Mouse (Mus musculus): ENCODE measurements around the gene Mfn1. TPM values are rescaled to one million over a fixed set of nuclear protein-coding genes. Genes with fewer than 3 reads are reported as not detected.

Mfn1 gene
- total RNA-seq, 2 experiments from 2014 or later, result 432 to 477 TPM

DNA sequence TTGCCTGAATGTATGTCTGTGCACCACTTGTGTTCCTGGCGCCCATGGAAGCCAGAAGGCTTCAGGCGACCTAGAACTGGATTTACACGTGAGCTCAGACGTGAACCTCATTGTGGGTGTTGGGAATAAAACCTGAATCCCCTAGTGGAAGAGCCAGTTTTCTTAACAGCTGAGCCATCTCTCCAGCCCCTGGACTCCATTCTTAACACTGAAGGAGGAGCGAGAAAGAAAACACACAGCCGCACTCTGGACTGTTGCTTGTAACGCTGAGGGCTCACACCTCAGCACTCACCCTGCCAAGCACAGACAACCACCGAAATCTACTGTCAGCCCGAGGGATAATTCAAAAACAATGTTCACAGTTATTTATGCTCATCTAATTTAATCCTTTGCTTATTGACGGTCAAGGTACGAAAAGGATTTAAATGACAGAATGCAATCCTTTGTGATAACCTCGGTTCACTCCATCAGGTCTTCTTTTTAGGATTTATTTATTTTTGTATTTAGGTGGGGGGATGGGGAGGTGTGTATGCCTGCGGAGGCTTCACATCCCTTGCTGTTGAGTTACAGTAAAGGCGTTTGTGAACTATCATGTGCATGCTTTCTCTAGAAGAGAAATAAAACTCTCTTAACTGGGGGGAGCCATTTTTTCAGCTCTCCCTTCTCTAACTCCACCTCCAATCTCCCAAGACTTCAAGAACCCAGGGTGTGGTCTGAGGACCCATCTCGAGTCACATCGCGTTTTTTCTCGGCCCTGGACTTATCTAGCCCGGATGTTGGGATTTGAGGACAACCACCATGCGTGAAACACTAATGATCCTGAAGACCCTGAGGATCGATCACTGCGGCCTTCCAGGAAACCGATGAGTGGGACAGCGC, 19.5 kb upstream of the Mfn1 start, which contains the start of gene Zfp639:
Gene Zfp639 (plus strand): TSS at position 764 of the 879 bp plus-strand sequence.
- no peak for DNase-seq
- intact Hi-C loops (cut with DNase I), result loop anchor here (2.0 to 10.0 kb wide), 5 partner anchors 19 to 715 kb away; partner anchors contain the start of genes Mfn1 and Pik3ca

DNA sequence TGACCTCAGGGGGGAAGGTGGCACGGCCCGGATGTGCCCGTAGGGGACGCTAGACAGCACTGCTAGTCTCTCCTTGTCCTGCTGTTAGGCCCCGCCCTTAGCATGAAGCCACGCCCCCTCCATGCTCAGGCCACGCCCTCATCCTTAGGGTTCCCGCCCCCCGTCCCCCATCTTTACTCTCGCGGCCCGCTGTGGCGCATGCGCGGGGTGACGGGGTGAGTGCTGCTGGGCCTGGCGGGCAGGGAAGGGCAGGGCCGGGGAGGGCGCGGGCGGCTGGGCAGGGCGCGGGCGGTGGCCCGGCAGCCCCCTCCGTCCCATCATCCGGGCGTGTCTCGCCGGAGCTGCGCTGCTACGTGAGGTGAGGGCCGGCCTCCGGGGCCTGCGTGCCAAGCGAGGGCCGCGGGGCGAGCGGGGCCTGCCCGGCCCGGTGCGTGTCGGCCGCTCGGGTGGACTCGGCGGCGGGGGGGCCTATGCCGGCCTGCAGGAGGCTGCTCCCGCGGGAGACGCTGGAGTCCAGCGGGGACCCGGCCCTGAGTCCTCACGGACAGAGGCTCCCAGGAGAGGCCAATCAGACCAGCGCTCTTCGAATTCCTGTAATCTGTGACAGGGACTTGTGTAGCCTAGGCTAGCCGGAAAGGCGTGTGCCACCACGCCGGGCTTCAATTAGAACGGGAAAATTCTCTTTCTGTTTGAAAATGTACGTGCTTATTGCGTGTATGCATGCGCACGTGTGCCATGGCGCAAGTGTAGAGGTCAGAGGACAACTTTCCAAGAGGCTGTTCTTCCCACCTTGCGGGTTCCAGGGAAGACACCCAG, 18.7 kb upstream of the Mfn1 start:
- intact Hi-C loops (cut with DNase I), result loop anchor here (2.0 kb wide), 1 partner anchor 18 kb away; the partner anchor contains the start of gene Mfn1
- DNase-seq, result peak; percentile 97 to 98

DNA sequence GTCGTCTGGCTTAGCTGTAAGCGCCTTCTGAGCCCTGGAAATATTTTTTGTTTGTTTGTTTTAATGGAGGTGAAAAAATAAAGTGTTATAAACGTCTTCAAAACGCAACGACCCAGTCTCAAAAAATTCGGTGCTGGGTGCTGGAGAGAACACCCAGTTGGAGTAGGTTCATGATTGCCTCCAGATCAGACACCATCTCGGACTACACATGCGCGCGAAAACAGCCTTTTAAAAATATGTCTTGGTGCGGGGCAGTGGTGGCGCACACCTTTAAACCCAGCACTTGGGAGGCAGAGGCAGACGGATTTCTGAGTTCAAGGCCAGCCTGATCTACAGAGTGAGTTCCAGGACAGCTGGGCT, 18.1 kb upstream of the Mfn1 start:
- DNase-seq, result no peak

DNA sequence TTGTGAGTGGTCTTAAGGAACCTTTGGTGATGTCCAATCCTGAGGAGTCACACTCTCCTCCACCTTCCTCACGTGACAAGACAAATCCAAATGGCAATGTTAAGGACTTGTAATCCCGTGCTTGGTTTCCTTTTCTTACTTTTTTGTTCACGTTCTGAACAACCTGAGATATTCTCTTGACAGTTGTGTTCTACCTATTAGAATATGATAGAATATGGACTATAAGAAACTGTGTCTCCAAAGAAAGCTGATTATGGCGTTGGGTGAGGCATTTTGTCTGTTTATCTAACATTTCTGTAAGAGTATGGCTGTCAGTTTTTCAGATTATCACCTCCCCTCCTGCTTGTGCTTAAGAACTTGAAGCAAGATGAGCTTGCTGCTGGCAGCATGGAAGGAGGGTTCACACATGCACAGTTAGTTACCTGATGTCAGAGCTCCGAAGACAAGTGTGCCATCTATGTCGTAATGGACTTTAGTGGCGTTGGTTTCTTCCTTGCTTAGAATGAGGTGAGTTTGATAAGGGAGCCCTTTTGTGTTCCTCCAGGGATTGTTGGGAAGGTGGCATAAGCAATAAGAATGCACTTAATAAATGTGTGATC, 16.5 kb upstream of the Mfn1 start:
- DNase-seq, result no peak
- intact Hi-C loops (cut with DNase I), result no loop called here

More for the DNA sequence above, 18.1 kb upstream of the Mfn1 start:
- intact Hi-C loops (cut with DNase I), result loop anchor here (2.0 kb wide), 1 partner anchor 18 kb away; the partner anchor contains the start of gene Mfn1

DNA sequence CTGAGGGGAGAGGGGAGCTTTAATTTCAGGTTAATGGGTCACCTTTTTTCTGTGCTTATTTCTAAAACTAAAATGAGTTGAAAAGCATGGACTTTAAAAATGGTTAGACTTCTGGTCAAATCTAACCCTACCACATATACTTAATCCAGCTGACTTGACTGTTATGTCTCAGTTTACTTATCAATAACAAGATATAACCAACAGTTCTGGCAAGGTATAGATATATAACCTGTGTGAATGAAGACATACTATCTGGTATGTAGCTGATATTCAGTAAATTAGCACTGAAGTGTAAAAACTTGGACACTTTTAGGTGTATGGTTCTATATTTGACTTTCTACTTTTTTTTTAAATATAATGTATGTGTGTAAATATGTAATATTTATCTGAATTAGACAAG, 15.7 kb upstream of the Mfn1 start:
- DNase-seq, result no peak
- intact Hi-C loops (cut with DNase I), result no loop called here

DNA sequence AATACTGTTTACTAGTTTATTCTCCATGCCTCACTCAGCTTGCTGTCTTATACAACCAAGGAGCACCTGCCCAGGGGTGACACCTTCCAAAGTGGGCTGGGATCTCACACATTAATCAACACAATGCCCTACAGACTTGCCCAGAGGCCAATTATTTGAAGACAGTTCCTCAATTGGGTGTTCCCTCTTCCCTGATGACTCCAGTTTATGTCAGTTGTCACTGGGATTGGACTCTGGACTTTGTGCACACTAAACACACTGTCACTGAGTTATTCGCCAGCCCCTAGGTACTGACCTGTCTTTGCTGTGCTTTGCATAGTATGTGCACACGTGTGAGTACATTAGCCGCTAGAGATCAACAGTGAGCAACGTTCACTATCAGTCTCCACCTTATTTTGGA, 2.1 kb upstream of the Mfn1 start:
- no peak for DNase-seq
- intact Hi-C loops (cut with DNase I), result no loop called here

DNA sequence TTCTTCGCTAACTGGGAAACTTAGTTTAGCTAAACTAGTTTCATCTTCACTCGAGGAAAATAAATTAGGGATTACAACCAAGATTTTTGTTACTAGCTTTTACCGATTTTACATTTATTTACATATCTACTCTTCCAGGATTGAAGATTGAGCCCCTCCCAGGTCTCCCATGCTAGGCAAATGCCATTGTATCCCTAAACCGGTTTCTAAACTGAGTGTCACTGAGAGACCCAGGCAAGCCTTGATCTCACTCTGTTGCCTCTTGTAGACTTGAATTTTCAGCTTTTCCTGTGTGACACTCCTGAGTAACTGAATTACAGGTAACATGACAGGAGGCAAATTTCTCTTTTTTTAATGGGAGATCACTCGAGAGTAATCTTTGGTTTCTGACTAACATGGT, 776 bp downstream of the Mfn1 start:
- intact Hi-C loops (cut with DNase I), result loop anchor here (5.0 kb wide), 1 partner anchor 177 kb away; the partner anchor contains the start of gene Actl6a
- no peak for DNase-seq

DNA sequence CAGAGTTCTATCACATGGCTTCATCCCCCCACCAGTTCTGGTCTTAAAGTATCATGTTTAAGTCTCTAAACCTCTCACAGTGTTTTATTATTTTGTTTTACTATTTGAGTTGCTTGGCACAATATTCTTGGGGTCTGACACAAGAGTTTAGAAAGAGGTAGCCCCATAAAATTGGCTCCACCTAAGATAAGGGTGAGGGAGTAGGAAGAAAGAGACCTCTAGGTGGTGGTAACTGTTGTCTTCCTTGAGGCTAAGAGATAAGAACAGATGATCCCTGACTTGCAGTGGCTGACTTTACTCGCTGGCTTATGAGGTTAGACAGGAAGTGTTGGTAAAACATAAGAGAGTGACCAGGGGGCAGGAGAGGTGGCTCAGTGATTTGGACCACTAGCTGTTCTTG, 6.4 kb downstream of the Mfn1 start:
- DNase-seq, result no peak
- intact Hi-C loops (cut with DNase I), result no loop called here

DNA sequence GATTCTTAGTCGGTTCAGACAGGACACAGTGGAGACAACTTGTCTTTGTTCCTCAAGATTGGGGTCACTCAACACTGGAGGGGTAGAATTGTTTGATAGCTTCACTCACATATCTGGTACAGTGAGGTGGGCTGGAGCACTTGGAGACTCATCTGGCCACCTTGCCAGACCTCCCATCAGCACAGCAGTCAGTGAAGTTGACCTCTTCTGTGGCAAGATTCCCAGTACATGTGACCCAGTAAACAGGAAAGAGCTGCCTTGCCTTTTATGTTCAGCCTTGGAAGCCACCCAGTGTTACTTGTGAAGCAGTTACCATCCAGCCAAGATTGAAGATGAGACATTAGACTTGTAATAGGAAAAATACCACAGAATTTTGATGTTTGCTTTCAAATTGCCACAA, 8.3 kb downstream of the Mfn1 start:
- intact Hi-C loops (cut with DNase I), result no loop called here

DNA sequence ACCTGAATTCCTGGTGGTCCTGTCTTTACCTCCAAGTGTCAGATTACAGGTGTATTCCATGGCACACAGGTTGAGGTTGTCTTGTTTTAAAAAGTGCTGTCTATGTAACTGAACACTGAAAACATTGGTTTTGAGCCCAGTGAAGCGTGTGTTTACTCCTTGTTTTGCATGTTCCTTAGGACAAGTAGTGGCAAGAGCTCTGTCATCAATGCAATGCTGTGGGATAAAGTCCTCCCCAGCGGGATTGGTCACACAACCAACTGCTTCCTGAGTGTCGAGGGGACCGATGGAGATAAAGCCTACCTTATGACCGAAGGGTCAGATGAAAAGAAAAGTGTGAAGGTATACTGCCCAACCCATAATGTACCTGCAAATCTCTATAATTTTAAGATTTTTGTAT, 8.8 kb downstream of the Mfn1 start:
- intact Hi-C loops (cut with DNase I), result no loop called here
- no peak for DNase-seq

More for the DNA sequence above, 8.3 kb downstream of the Mfn1 start:
- peak; percentile 60 to 62 for DNase-seq

DNA sequence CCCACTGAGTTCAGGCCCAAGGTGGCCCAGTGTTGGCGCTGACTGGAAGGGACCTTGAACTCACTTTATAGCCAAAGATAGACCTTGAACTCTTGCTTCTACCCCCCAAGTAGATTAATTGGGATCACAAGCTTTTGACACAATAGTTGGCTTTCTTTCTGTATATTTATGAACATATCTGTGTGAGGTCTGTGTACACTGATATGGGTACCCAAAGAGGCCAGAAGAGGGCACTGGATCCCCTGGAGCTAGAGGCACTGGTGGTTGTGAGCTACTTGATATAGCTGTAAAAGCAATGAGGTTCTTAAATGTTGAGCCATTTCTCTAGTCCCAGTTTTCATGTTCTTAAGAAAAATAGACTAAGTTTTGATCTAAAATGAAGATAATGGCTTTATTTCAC, 23.8 kb downstream of the Mfn1 start:
- no peak for DNase-seq
- intact Hi-C loops (cut with DNase I), result no loop called here

DNA sequence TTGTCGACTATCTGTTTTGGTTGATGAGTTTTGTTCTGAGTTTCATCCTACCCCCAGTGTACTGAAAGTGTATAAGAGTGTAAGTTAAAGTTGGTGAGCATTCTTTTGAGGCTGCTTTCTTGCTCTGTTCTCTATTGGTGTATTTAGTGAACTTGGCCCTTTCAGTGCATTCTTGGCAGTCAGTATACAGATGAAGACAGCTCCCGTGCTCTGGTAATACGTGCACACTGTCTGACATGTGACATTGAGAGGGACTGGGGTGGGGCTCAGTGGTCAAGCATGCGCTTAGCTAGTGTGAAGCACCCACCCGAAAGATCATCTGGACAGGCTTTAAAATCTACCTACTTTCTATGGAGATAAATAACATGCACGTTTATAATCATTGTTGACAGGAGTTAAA, 34.1 kb downstream of the Mfn1 start:
- intact Hi-C loops (cut with DNase I), result no loop called here
- no peak for DNase-seq

DNA sequence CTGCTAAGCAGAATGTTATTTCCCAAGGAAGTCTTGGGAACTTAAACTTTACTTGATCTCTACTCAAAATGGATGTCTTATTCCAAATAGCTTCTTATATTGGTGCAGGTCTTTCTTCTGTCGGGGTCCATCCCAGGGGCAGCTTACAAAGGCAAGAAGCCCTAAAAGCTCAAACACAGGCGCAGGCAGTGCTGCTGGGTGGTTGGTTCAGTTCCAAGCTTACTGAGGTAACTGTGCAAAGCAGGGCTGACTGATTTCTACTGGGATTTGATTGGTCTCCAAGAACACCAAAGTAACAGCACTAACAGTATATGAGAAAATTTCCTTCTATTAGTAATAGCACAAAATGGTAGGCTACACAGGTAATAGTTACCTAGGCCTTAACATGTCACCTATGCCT, 43.8 kb downstream of the Mfn1 start:
- intact Hi-C loops (cut with DNase I), result no loop called here

DNA sequence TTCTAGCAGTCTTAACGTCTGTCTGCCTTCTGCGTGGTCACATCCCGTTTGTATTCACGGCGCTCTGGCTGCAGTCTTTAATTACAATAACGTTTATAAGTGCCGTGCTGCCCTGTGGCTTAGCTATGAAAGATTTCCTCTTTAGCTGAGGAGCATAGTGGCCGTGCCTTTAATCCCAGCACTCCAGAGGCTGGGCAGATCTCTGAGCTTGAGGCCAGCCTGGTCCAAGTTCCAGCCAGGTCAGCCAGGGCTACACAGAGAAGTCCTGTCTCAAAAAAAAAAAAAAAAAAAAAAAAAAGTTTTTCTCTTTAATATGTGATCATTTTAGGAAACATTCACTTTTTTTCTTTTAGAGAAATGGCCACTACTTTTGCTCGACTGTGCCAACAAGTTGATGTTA, 44.6 kb downstream of the Mfn1 start:
- intact Hi-C loops (cut with DNase I), result no loop called here

More for the DNA sequence above, 43.8 kb downstream of the Mfn1 start:
- no peak for DNase-seq

DNA sequence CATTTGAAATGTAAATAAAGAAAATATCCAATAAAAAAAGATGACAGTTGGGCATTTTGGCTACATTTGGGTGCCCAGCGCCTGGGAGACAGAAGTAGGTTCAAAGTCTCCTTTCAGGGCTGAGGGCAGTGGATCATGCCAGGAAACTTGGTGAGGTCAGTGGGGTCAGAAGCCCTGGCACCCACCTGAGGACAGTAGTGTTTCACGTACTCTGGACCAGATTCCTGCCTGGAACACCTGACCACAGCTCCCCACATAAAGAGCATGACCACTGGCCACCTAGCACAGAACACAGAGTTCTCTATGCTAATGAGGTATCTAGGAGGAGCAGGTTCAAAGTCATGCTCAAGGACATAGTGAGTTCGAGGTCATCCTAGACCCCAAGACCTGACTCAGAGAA, 45.9 kb downstream of the Mfn1 start:
- DNase-seq, result no peak

More for the DNA sequence above, 44.6 kb downstream of the Mfn1 start:
- DNase-seq, result no peak

DNA sequence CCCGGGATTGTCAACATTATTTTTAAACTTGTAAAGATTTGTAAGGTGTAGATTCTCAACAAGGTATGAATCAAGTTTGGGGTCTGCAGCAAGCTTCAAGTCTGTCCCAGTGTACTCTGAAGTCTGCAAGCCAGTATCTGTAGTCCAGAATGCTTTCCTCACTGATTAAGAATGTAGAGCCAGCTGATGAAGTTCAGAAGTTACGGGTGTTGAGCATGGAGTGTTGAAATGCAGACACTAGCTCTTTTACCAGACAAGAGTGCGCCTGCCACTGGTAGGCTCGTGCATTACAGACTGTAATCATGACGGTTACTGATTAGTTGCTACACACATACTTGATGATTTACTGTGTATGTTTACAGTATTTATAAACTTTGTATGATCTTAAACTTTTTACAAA, 49.5 kb downstream of the Mfn1 start:
- no peak for DNase-seq
- intact Hi-C loops (cut with DNase I), result no loop called here

More for the DNA sequence above, 45.9 kb downstream of the Mfn1 start:
- intact Hi-C loops (cut with DNase I), result no loop called here

DNA sequence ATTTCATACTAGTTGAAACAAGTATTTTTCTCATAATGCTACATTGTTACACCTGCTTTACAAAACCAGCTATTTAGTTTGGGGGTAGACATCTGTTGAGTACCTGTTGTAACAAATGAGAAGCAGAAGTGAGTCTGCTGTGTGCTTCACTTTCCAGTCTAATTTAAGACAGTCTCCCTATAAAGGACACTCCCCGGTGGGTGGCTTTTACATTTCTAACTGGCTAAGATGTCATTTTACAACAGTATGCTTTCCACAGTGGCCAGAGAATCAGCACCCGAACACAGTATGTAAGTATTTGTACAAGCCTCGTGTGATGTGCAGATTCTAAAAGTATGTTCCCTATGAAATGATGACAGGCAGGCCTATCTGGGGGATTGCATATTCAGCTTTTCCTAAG, 51.5 kb downstream of the Mfn1 start:
- DNase-seq, result no peak
- intact Hi-C loops (cut with DNase I), result no loop called here

DNA sequence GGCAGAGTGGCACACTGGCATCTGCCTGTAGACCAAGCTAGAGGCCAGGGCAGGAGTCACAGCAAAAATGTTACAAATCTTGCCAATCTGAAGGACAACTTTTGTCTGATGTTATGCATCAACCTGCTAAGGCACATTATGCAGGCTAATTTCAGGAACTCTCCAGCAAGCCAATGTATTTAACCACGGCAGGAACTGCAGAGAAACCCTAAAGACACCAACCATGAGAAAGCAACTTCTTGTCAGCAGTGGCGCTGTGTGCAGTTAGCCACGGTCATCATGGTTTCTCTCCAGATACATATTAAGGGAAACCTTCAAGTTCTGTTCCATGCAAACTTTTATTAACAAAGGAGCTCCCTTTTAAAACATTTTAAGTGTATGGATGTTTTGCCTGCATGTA, 52.6 kb downstream of the Mfn1 start:
- intact Hi-C loops (cut with DNase I), result no loop called here
- no peak for DNase-seq

DNA sequence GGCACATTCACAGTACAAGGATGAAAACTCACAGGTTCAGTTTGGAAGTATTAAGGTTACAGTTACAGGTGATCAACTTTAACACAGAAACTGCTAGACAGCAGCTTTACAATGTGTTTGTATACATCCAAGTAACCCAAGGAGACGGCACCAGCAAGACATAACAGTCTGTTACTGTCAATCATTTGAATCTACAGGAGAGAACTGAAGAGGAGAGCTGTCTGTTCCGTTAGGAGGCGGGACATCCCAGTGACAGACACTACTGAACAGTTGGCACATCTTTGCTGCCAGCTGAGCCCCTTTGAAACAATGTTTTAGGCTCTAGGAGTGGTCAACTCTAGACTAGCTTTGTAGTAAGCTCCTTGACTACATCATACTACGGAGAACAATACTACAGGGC, 54.2 kb downstream of the Mfn1 start:
- intact Hi-C loops (cut with DNase I), result no loop called here
- no peak for DNase-seq

DNA sequence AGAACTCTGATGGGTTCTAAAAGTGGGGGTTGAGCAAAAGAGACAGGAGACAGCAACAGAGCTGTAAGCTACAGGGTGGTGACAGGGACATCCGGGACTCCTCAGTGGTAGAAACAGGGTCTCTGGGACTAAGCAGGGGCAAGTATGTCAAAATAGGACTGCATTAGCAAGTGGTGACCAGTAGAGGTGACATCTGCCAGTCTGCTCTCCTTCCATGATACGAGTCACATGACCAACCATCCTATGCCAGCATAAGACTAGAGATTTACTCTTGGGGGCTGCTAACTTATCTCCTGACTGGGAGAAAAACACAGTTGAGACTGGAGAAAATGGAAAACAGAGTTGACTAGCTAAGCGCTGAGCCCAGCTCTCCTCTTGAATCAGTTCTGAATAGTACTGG, 57.0 kb downstream of the Mfn1 start:
- intact Hi-C loops (cut with DNase I), result no loop called here
- DNase-seq, result no peak

DNA sequence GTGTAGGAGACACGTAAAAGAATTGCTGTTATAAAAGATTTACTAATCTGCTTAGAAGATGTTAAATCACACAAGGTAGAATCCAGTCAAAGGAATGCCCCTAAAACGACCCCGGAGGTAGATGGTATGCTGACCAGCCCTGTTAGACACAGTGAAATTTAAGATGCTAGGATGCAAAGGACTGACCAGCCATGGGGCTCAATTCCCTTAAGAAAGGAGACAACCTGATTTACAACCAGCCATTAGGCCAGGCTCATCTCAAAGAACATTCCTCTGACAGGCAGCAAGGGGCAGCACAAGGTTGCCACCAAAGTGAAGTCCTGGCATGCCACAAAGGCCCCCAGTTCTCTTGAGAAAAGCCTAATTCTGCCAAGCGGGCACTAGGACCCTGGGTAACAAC, 65.8 kb downstream of the Mfn1 start:
- no peak for DNase-seq
- intact Hi-C loops (cut with DNase I), result no loop called here
